Mouse (Mus musculus) limb, embryonic 13.5 days (tissue): ENCODE data around the gene Rab14. TPM values are rescaled to one million over a fixed set of nuclear protein-coding genes. Genes with fewer than 3 reads are reported as not detected.
A peak's percentile ranks its signal among the peaks of the same experiment; 100 is the strongest.

Experiments used
- ATAC-seq: fragments of 200-750 bp; cut with Nextera tagmentation; 2 replicates; pipeline ENCODE4 v1.8.0; 2017; ENCODE audit warnings: low read depth, moderate number of reproducible peaks, moderate TSS enrichment; ENCODE audit not compliant: low FRiP score
- H3K27ac ChIP-seq: fragments of 300-500 bp; sonication (generic); 2 replicates; pipeline ENCODE4 v1.5.1; 2015; ENCODE audit warnings: inconsistent platforms, mild to moderate bottlenecking, moderate library complexity
- H3K27me3 ChIP-seq: fragments of 300-500 bp; sonication (generic); 2 replicates; pipeline ENCODE4 v1.6.1; 2015; ENCODE audit warnings: mild to moderate bottlenecking, inconsistent platforms
- H3K36me3 ChIP-seq: fragments of 300-500 bp; sonication (generic); 2 replicates; pipeline ENCODE4 v1.6.1; 2015; ENCODE audit warnings: inconsistent platforms, mild to moderate bottlenecking, moderate library complexity
- H3K4me1 ChIP-seq: fragments of 300-500 bp; sonication (generic); 2 replicates; pipeline ENCODE4 v1.6.1; 2015; ENCODE audit warnings: inconsistent platforms
- H3K4me2 ChIP-seq: fragments of 300-500 bp; sonication (generic); replicated peaks from 2 replicates; pipeline ENCODE4 v1.6.1; 2015; ENCODE audit warnings: inconsistent platforms, mild to moderate bottlenecking, moderate library complexity
- H3K4me3 ChIP-seq: fragments of 300-500 bp; sonication (generic); 2 replicates; pipeline ENCODE4 v1.5.1; 2015; ENCODE audit warnings: moderate library complexity, mild to moderate bottlenecking, inconsistent platforms
- H3K9ac ChIP-seq: fragments of 300-500 bp; sonication (generic); 2 replicates; pipeline ENCODE4 v1.6.1; 2015; ENCODE audit warnings: mild to moderate bottlenecking, inconsistent platforms
- H3K9me3 ChIP-seq: fragments of 300-500 bp; sonication (generic); 2 replicates; pipeline ENCODE4 v1.6.1; 2016; ENCODE audit warnings: inconsistent platforms
- WGBS: fragments of 180-500 bp; shearing (Covaris S2); methylation state at CpG from one replicate; pipeline ENCODE4 v1.1.7; 2015; 5-methylcytosine and 5-hydroxymethylcytosine counted together
- polyA plus RNA-seq: library from polyadenylated mRNA; unstranded; fragments of >200 nt; fragmentation: Nextera tagmentation; extraction: Ambion mirVana; gene quantifications from 2 replicates; pipeline ENCODE4 v1.2.1, GENCODE M21; 2015

Gene Rab14
- polyA plus RNA-seq, 1 experiment from 2014 or later, result 353 TPM

DNA sequence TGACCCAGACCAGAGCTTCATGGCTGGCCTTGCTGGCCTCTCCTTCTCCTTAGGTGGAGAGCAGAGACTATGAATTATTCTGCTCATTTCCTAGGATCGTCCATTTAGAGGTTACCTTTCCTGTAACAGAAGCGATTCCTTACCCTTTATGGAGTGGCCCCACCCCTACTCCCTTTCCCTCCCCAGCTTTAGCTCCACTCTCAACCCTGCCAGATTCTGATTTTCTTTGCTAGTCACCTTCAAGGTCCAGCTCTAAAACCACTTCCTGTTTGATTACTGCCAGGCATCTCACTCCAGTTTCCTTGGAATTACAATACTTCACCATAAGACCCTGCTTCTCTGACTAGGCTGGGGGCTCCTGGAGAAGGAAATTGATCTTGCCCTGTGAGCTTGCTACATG is 15.8 kb upstream of the Rab14 start:
- 83% methylated on average over 2 of the region's 2 CpGs for WGBS
- Histone ChIP-seq H3K4me3 (no peak overlapping the region), H3K4me1 (0 out of 2 replicates have a peak, but pooled peaks cover 6% of the 10 kb centered on the region), H3K9me3 (no peaks in the 10 kb centered on the region), H3K27me3 (peaks cover 71% of the 10 kb centered on the region), H3K9ac (no peak overlapping the region), H3K4me2 (no peak overlapping the region), H3K27ac (no peak overlapping the region), H3K36me3 (no peaks in the 10 kb centered on the region)
- no peak for ATAC-seq

DNA sequence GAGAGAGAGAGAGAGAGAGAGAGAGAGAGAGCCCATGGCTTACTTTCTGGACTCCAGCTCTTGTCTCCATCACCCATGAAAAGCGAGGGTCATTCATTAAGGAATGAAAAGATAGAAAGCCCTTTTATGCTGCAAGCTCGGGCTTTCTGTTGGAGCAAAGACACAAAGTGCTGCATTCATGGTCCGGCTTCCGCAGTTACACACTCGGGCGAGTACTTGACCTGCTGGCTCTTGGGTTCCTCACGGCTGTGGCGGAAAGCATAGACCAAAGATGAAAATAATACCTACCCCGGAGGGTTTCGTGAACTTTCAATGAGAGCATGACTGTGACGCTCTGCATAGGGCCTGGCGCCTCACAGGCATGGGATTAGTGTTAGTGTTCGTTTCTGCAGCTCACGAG is 14.4 kb upstream of the Rab14 start:
- H3K27ac ChIP-seq, result no peak overlapping the region
- no peak overlapping the region; the same call in 1 of the 2 replicates for H3K4me2 ChIP-seq
- H3K27me3 ChIP-seq, result peaks cover 68% of the 10 kb centered on the region
- no peak overlapping the region for H3K4me3 ChIP-seq
- H3K9me3 ChIP-seq, result no peaks in the 10 kb centered on the region
- 0 out of 2 replicates have a peak, but pooled peaks cover 6% of the 10 kb centered on the region for H3K4me1 ChIP-seq
- ATAC-seq, result no peak
- WGBS, result 67% methylated on average over 14 of the region's 14 CpGs
- no peaks in the 10 kb centered on the region for H3K36me3 ChIP-seq
- H3K9ac ChIP-seq, result no peak overlapping the region

DNA sequence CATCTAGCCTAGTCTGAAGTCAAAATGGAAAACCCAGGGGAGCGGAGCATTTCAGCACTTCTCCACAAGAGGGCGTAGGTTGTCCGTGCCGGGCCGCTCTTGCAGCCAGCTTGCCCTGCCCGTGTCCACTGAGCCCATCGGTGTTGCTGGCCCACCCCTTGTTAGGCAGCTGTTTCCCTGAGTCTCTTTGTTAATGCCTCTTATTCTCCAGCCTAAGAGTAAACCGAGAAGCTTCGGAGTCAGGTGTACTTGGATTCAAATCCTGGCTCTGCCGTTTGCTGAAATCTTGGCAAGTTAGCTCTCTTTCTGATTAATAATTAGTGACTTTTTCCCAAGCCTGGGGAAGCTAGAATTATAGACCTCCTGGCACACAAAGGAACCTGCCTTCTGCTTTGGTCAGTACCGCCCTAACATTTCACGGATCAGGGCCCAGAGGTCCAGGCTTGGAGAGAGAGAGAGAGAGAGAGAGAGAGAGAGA is 14.0 kb upstream of the Rab14 start:
- Histone ChIP-seq H3K27me3 (peaks cover 68% of the 10 kb centered on the region), H3K9ac (no peak overlapping the region), H3K4me1 (0 out of 2 replicates have a peak, but pooled peaks cover 6% of the 10 kb centered on the region), H3K4me3 (no peak overlapping the region), H3K9me3 (no peaks in the 10 kb centered on the region), H3K36me3 (no peaks in the 10 kb centered on the region), H3K27ac (no peak overlapping the region), H3K4me2 (peak overlapping the region; percentile 36)
- WGBS, result 8% methylated on average over 12 of the region's 12 CpGs
- peak; percentile 71 for ATAC-seq

DNA sequence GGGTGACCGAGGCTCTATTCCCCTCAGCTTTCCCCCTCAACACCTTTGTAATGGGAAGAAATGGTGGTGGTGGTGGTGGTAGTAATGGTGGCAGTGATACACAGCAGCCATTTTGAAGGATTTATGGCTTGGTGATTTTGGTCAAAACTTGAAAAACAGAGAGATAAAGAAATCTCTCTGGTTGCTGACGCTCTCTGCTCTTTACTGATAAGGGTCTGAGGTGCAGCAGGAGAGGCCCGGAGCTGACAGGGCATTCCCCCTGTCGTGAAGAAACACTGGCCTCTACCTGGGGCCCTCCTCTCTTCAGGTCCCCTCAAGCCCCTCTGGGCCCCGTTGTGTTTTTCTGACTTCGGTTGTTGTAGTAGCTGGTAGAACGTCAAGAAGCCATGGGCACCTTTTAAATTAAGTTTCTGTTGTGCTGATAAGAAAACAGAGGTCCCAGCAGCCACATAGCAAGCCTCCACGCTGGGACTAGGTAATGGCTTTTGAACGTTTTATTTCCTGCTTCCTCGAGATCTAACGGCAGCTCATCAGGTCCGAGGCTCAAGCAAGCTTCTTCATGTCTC is 12.5 kb upstream of the Rab14 start:
- H3K4me2 ChIP-seq, result no peak overlapping the region
- H3K9me3 ChIP-seq, result no peaks in the 10 kb centered on the region
- H3K27me3 ChIP-seq, result peaks cover 64% of the 10 kb centered on the region
- H3K4me1 ChIP-seq, result 0 out of 2 replicates have a peak, but pooled peaks cover 6% of the 10 kb centered on the region
- no peak overlapping the region for H3K9ac ChIP-seq
- 72% methylated on average over 12 of the region's 12 CpGs for WGBS
- no peaks in the 10 kb centered on the region for H3K36me3 ChIP-seq
- no peak overlapping the region for H3K4me3 ChIP-seq
- ATAC-seq, result no peak
- no peak overlapping the region for H3K27ac ChIP-seq

DNA sequence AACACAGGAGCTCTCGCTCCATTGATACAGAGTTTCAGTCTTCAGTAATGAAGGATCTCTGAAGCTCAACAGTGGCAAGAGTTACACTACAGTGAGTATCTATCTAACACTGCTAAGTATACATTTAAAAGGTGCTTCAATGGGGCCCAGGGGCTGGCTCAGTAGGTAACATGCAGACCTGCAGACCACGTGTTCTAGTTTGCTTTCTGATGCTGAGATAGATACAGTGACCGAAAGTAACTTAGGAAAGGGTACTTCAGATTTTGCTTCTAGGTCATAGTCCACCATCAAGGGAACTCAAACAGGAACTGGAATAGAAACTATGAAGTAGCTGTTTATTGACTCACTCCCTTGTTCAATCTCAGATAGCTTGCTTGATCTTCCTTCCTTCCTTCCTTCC is 10.8 kb upstream of the Rab14 start:
- H3K9me3 ChIP-seq, result no peaks in the 10 kb centered on the region
- no peak for ATAC-seq
- peaks cover 50% of the 10 kb centered on the region for H3K27me3 ChIP-seq
- H3K4me3 ChIP-seq, result no peak overlapping the region
- H3K4me1 ChIP-seq, result 0 out of 2 replicates have a peak, but pooled peaks cover 6% of the 10 kb centered on the region
- no peaks in the 10 kb centered on the region for H3K36me3 ChIP-seq
- no peak overlapping the region for H3K4me2 ChIP-seq
- no peak overlapping the region for H3K9ac ChIP-seq
- H3K27ac ChIP-seq, result no peak overlapping the region
- 73% methylated on average over 3 of the region's 3 CpGs for WGBS

DNA sequence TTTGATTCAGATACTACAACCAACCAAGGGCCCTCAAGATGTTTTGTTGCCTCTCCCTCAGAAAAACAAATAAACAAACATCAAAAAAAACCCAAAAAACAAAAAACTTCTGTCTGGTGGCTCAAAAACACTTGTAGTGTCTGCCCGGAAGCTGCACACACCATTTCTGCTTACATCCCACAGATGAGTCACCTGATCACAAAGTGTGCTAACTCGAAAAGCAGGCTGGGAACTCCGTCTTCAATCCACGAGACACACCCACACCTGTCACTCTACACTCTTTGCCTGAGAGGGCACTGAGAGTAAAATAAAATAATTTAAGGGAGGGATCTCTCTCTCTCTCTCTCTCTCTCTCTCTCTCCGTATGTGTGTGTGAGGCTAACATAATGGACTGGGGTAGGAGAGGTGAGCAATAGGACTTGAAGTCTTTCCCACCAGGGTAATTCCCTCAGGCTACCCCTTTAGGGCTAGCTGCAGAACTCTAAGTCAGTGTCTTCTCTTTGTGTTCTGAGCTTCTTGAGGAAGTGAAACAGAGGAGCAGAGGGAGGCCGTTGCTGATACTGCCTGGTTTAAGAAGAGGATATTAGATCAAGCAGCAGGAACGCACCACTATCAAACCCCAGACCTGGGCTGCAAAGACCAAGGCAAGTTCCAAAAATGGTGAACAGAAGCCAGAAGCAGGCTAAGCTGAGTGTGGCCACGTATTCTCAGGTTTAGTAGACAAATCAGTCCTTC is 8.2 kb upstream of the Rab14 start:
- peaks cover 48% of the 10 kb centered on the region for H3K27me3 ChIP-seq
- no peak overlapping the region for H3K9ac ChIP-seq
- no peak for ATAC-seq
- H3K4me1 ChIP-seq, result no peaks in the 10 kb centered on the region
- H3K9me3 ChIP-seq, result no peaks in the 10 kb centered on the region
- H3K27ac ChIP-seq, result no peak overlapping the region
- no peak overlapping the region for H3K4me2 ChIP-seq
- H3K36me3 ChIP-seq, result no peaks in the 10 kb centered on the region
- 66% methylated on average over 8 of the region's 8 CpGs for WGBS
- no peak overlapping the region for H3K4me3 ChIP-seq

DNA sequence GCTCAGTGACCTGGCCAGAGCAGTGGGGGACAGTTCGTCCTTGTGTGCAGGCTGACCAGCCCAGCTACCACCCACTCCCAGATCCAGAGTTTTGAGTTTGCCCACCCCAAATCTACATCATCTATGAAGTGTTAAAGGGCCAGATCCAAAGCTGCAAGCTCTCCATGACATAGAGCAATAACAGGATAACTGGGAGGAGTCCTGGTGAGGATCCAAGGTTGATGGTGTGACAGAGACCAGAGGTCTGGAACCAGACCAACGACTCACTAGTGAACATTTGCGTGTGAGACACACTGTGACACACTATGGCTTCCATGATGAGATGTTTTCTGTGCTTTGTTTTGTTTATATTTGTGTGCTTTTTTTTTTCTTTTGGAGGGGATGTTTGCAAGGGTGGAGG is 7.1 kb upstream of the Rab14 start:
- Histone ChIP-seq H3K27me3 (peaks cover 38% of the 10 kb centered on the region), H3K27ac (no peak overlapping the region), H3K9me3 (no peaks in the 10 kb centered on the region), H3K36me3 (no peaks in the 10 kb centered on the region), H3K4me2 (no peak overlapping the region), H3K9ac (no peak overlapping the region), H3K4me1 (no peaks in the 10 kb centered on the region), H3K4me3 (no peak overlapping the region)
- no peak for ATAC-seq
- WGBS, result 85% methylated on average over 3 of the region's 3 CpGs

DNA sequence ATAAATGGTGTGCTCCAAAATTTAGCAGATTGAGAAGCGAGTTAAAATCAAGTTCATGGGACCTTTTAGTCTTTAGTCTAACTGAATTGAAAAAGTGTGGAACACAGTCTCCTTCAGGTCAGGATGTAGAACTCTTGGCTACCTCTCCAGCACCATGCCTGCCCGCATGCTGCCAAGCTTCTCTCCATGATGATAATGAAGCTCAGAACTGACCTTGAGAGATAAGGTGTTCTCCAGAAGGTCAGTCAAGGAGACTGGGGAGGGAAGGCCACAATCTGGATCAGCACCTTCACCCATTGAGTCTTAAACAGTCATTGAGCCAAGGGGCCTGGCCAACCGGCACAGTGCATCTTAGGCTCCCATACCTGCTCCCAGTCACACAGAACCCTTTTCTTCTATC is 5.8 kb upstream of the Rab14 start:
- WGBS, result 80% methylated on average over 3 of the region's 3 CpGs
- Histone ChIP-seq H3K27me3 (peaks cover 33% of the 10 kb centered on the region), H3K9me3 (no peaks in the 10 kb centered on the region), H3K27ac (no peak overlapping the region), H3K4me1 (no peaks in the 10 kb centered on the region), H3K9ac (no peak overlapping the region), H3K4me2 (no peak overlapping the region), H3K4me3 (no peak overlapping the region), H3K36me3 (no peaks in the 10 kb centered on the region)
- no peak for ATAC-seq

DNA sequence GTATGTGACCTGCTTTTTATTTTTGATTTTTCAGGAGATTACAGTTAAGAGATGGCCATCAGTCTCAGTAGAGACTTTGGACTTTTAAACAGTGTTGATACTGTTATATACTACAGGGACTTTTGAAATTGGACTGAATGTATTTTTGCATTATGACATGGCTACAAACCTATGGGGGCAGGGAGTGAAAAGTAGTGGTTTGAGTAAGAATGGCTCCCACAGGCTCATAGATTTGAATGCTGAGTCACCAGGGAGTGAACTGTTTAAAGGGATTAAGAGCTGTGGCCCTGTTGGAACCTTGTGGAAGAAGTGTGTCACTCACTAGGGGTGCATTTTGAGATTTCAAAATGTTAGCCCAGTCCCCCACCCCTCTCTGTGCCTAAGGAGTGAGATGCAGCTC is 2.8 kb upstream of the Rab14 start:
- Histone ChIP-seq H3K9me3 (no peaks in the 10 kb centered on the region), H3K4me2 (no peak overlapping the region), H3K36me3 (no peaks in the 10 kb centered on the region), H3K27me3 (peaks cover 11% of the 10 kb centered on the region), H3K4me3 (no peak overlapping the region), H3K9ac (no peak overlapping the region), H3K4me1 (peaks cover 8% of the 10 kb centered on the region), H3K27ac (no peak overlapping the region)
- no peak for ATAC-seq

DNA sequence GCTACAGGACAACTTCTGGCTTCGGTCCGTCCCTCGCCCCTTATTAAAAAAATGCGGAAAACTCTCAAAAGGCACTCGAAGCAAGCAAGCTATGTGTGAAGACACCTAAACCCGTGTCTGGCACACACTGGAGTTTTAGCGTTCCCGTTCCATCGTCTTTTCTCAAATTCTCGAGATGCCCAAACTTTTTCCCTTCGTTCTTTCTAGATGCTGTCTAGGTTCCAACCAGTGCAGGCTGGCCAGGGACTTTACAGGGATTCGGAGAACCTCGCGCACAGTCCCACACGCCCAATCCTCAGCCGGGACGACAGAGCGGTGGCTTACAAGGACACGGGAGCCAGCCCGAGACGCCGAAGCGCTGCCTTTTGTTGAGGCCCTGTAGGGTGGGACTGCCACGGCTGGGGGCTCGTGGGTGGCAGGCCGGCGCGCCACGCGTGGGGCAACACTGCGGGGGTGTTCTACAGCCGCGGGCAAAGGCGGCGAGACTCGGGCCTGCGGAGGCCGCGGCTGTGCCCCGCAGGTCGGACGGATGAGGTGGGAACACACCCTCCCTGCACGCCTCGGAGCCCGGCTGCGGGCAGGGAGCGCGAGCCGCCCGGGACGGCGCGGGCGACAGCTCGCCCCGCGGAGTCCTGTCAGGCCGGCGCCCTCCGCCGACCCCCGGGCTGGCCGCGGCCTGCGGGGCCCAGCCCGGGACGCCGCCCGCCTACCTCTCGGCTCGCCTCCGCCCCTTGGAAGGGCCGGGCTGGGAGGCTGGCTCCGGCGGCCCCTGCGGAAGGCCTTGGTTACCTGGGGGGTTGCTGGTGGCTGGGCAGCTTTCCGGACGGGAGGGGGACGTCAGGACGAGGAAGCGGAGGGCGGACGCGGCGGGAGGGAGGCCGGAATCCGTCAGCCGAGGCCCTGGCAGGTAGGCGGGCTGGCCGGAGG is 686 bp downstream of the Rab14 start:
- Histone ChIP-seq H3K9ac (peak overlapping the region; percentile 100), H3K36me3 (0 out of 2 replicates have a peak, but pooled peaks cover 2% of the 10 kb centered on the region), H3K9me3 (no peaks in the 10 kb centered on the region), H3K27me3 (peaks cover 5% of the 10 kb centered on the region), H3K4me2 (peak overlapping the region; percentile 93), H3K27ac (peak overlapping the region; percentile 98), H3K4me3 (peak overlapping the region; percentile 100), H3K4me1 (peaks cover 15% of the 10 kb centered on the region)
- peak; percentile 80 for ATAC-seq
- under 1% methylated on average over 84 of the region's 90 CpGs for WGBS

DNA sequence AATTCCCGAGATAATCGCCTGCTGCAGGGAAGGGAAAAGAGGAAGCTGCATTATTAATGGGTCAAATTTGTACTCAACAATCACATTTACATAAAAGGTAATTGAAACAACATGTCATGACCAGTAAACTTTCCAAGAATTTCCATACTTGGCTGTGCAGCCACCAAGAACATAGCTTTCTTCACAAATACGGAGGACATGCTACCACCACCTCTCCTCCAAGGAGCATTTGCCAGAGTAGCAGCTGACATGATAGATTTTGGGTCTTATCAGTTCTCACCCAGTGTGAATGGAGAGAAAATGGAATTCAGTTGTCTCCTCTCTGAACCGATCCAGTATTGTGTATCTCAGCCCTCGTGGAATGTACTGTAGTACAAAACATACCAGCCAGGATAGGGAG is 1.4 kb downstream of the Rab14 start:
- H3K27me3 ChIP-seq, result peaks cover 1% of the 10 kb centered on the region
- H3K4me1 ChIP-seq, result peaks cover 15% of the 10 kb centered on the region
- WGBS, result 8% methylated on average over 5 of the region's 5 CpGs
- peak overlapping the region; percentile 100 for H3K4me3 ChIP-seq
- peak overlapping the region; percentile 100 for H3K9ac ChIP-seq
- ATAC-seq, result no peak
- 0 out of 2 replicates have a peak overlapping the region, but pooled peaks have one; percentile 98 for H3K27ac ChIP-seq
- 0 out of 2 replicates have a peak, but pooled peaks cover 2% of the 10 kb centered on the region for H3K36me3 ChIP-seq
- no peaks in the 10 kb centered on the region for H3K9me3 ChIP-seq
- peak overlapping the region; percentile 93 for H3K4me2 ChIP-seq
